Mouse (Mus musculus) adrenal gland, adult 18-20 months (tissue): ENCODE data around the gene Prss41. TPM values are rescaled to one million over a fixed set of nuclear protein-coding genes. Genes with fewer than 3 reads are reported as not detected.
"Not testable (repeated sequence)": the region's sequence is repeated elsewhere in the genome, so short reads cannot be mapped to it uniquely, and the experiment has no call there.

ENCODE experiments used
- DNase-seq, 2 experiments: peaks; one replicate each; pipeline ENCODE4 v3.0.0; 2021 to 2022; ENCODE audit warnings: low spot score in 2 of 2
- long read RNA-seq, 2 experiments: library from polyadenylated mRNA; stranded (forward); transcript quantifications; one replicate each; pipeline ENCODE4 v2.0.0; 2021
- total RNA-seq, 2 experiments: library from RNA; stranded (reverse); gene quantifications; 1 replicate in 1 of 2; 2 replicates in 1 of 2; pipeline ENCODE4 v1.2.3; 2021

Prss41 gene
- under 1 TPM; 0.60 to 0.74 TPM for total RNA-seq
- long read RNA-seq, experiment 1: 0 reads
- long read RNA-seq, experiment 2: 0 reads

GRCm38 (mm10) chr17:23843812-23844273 is at the start of gene Prss41, which contains the start of gene Prss32:
TSS of gene Prss41 (minus strand) at chr17:23844172.
TSS of gene Prss32 (plus strand) at chr17:23843855.
- peak; percentile 52 to 63 for DNase-seq

GRCm38 (mm10) chr17:23880576-23880975 is 36.6 kb upstream of the Prss41 start, which contains the start of the genes Dcpp1 and Dcpp2:
TSS of gene Dcpp1 (plus strand) at chr17:23880876.
TSS of gene Dcpp2 (plus strand) at chr17:23880880.
- not testable (repeated sequence) for DNase-seq

- no peak for DNase-seq
Observed at GRCm38 (mm10) chr17:23877166-23877565, 33.2 kb upstream of the Prss41 start.

DNA sequence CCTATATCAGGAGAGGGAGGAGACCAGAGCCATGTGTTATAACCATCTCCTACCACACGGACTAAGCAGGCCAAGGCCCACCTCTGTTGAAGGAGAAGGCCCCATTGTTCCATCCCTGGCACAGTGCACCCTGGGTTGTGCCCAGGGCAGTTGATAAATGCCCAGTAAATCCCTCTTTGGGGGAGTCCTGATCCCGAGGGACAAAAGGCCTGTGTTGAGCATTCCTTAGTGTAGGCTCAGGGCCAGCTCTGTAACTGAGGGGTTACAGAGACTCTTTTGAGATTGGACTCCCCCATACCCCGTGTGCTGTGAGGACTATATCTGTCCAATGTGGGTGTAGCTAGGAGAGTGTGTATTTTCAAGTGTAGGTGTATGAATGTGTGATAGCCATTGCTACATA is 32.8 kb upstream of the Prss41 start:
- no peak for DNase-seq

- peak; percentile 30 to 42 for DNase-seq
Observed at GRCm38 (mm10) chr17:23873884-23874856, 30.2 kb upstream of the Prss41 start.

DNA sequence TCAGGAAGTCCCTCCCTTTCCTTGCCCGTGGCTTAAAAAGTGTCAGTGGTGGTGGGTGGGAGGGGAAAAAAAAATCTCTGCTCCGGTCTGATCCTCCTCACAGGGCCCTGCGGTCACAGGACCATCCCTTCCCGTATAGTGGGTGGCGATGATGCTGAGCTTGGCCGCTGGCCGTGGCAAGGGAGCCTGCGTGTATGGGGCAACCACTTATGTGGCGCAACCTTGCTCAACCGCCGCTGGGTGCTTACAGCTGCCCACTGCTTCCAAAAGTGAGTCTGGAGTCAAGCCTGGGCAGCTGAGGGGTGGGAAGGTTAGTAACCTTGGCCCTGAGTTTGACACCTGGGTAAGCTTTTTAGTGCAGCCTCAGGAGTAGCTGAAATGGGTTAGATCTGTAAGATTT is 24.5 kb upstream of the Prss41 start:
- DNase-seq: no peak

DNA sequence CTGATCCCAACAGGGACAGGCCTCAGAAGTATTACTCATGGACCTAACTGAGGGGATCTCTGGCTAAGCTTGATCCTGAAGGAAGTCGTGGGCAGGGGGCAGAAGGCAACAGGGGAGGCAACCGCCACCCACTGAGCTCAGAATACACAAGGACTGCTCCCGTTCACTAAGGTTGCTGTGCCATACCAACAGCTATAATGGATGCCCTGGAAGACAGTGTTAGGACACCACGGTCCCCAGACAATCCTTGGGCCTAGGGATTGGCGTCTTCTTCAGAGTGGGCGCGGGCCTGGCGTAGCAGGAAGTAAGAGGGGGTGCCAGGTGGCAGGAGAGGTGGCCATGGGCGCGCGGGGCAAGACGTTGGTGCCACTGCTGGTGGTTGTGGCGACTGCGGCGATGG is 23.8 kb upstream of the Prss41 start, which contains the start of gene Prss21:
Prss21 (plus strand) TSS at position 301 of the 400 bp plus-strand sequence.
- no peak for DNase-seq

DNA sequence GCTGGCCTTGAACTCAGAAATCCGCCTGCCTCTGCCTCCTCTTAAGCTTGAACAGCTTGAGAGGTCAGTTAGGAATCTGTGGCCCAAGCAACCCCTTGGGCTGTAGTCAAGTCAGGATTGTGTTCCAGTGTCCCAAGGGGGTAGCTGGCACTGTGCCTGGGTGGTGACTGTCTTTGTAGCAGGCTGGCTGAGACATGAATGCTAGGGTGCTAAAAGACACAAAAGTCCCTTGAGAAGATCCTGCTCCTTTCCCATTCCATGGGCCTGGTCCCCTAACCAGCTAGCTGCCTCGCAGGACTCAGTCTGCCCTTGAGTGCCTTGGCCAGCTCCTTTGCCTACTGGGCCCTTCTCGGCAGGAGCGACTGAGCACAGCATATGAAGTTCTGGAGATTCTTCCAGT is 19.0 kb upstream of the Prss41 start:
- no peak for DNase-seq

DNA sequence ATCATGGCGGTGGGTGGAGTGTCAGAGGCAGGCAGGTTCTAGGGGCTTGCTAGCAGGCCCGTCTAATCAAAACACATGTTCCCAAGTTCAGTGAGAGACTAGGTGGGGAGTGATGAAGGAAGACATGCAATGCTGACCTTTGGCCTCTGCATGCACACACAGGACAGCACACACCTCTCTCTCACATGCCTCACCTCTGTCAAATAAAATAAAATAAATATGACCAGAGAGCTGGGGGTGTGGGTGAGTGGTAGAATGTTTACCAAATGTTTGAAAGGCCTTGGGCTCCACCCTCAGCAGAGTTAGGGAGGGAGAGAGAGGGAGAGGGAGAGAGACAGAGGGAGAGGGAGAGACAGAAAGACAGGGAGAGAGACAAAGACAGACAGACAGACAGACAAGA is 13.9 kb upstream of the Prss41 start:
- no peak for DNase-seq

GRCm38 (mm10) chr17:23857193-23857592 is 13.2 kb upstream of the Prss41 start:
- no peak for DNase-seq

DNA sequence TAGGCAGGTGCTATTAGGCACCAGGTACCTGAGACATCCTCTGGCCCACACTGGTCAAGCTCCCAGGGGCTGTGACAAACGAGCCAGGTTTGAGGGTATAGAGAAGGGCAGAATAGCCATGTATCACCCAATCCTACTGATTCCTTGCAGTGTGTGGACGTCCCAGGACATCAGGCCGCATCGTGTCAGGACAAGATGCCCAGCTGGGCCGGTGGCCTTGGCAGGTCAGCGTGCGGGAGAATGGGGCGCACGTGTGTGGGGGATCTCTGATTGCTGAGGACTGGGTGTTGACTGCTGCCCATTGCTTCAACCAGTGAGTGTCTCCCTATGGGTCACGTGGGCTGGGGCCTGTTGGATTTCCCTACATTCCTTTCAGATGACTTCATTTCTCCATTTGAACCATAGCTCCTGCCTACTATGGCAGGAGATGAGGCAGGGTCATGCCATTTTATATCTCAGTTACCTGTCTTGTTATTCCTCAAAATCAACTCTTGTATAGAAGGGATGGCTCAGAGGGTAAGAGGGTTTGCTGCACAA is 10.3 kb upstream of the Prss41 start:
- no peak for DNase-seq

- DNase-seq: peak; percentile 43 to 58
Observed at GRCm38 (mm10) chr17:23853292-23853691, 9.3 kb upstream of the Prss41 start.

DNA sequence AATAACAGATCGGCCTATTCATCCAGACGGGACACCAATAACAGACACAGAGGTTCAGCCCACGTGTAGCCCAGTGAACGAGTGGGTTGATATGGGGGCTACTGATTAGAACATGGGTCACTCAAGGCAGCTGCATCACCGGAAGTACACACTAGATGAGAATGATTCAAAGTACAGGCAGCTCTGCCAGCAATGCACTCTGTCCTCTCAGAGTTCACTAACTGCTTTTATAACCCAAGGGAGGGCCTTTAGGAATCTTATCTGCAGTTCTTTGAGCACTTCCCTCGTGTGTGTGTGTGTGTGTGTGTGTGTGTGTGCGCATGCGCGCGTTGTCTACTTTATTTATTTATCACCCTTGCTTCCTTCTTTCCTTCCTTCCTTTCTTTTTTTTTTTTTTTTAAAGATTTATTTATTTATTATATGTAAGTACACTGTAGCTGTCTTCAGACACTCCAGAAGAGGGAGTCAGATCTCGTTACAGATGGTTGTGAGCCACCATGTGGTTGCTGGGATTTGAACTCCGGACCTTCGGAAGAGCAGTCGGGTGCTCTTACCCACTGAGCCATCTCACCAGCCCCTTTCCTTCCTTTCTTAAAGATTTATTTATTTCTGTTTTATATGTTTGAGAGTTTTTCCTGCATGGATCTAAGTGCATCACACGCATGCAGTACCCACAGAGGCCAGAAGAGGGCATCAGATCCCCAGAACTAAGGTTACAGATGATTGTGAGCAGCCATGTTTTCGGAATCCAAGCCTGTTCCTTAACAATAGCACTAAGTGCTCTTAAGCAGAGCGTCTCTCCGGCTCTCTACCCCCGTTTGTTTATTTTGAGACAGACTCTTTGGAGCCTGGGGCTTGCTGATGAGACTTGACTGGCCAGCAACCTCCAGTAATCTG is 7.1 kb upstream of the Prss41 start:
- peak; percentile 51 to 72 for DNase-seq

DNA sequence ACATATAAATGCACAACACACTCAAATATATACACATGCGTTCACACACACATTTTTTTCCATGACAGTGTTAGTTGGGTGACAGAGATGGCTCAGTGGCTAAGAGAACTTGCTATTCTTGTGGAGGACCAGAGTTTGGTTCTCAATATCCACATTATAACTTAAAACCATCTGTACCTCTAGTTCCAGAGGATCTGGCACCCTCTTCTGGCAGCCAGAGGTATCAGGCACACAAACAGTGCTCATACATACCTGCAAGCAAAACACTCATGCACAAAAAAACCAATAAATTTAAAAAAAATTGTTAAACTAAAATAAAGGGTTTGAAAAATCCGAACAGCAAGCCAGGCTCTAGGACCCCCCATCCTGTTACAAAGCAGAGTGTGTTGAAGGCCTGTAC is 6.1 kb upstream of the Prss41 start:
- no peak for DNase-seq

GRCm38 (mm10) chr17:23843141-23843811 is 696 bp downstream of the Prss41 start:
- peak in 1 of 2 experiments; percentile 19 for DNase-seq

- DNase-seq: peak; percentile 41 to 53
Observed at GRCm38 (mm10) chr17:23841145-23841544, 2.8 kb downstream of the Prss41 start.

DNA sequence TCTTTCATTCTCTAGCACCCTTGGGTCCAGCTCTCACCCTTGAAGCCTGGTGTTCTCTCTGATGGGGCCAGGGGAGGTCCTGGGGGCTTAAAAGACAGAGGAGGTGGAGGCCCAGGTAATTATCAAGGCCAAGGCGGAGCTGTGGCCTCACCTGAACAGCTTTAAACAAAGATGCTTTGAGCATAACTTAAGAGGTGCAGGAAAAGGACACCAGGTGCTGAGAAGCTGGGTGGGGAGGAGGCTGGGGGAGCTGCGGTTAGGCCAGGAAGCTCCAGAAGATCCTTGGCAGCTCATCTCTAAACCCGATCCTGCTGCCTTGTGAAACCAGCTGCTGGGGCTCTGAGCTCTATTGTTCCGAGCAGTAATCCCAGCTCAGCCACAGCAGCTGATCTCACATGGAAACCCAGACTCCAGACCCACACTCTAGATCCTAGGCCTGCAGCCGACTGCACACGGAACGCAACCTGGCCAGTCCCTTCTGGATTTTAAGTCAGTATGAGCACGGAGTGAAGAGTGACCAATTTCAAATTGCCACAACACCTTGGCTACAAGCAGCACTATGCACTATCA is 7.9 kb downstream of the Prss41 start, which contains the start of gene Prss33:
Prss33 (minus strand) TSS at position 51 of the 570 bp plus-strand sequence.
- no peak for DNase-seq

- DNase-seq: no peak
Observed at GRCm38 (mm10) chr17:23831201-23831600, 12.8 kb downstream of the Prss41 start.

GRCm38 (mm10) chr17:23829064-23829619 is 14.8 kb downstream of the Prss41 start, which contains the start of gene Elob:
TSS of gene Elob (minus strand) at chr17:23829136.
- DNase-seq: peak; percentile 73 to 78
